Mouse (Mus musculus): Measurements from ENCODE around the gene Tunar. TPM values are rescaled to one million over a fixed set of nuclear protein-coding genes. Genes with fewer than 3 reads are reported as not detected.

The Tunar gene
- 10 to 100 TPM; 13.1 to 15.3 (median 14.0) TPM for total RNA-seq (2022)

DNA sequence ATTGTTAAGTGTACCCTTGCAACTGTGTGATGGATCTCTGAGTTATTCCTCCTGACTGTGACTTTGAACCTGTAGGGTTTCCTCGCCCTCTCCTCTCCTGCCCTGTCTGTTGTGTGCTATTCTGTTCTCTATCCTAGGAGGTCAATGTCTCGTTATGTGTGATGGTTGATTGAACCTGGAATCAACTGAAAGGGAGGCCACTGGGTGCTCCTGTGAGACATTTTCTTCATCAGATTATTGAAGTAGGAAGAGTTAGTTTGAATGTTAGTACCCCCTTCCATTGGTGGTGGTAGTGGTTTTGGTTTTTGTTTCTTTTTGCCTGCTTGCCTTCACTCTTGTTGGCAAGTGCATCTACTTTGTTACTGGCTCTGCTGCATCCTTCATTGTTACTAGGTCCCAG, at the start of gene Tunar:
TSS of gene Tunar (plus strand) at position 301 of the 400 bp plus-strand sequence.
- DNase-seq (ENCODE audit: low spot score in 2 of 2) = no peak

- DNase-seq (ENCODE audit: low spot score in 2 of 2) = no peak
Observed at GRCm38 (mm10) chr12:105312571-105313035, 21.1 kb upstream of the Tunar start.

DNA sequence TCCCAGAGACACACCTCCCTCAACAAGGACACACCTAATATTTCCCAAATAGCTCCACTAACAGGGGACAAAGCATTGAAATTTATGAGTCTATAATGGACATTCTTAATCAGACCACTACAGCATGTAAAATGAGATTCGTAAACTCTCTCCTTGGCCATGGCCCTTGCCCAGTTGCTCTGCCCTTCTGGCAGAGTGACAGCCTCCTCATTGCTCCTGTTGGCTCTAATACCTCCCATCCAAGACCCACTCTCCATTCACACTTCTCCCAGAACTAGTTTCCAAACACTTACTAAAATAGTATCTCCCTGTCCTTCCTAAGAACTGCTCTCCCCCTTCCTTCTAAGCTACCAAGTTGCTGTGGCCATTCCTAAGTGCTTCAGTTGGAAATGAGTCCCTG, 19.3 kb upstream of the Tunar start:
- DNase-seq (ENCODE audit: low spot score in 2 of 2) = no peak

DNA sequence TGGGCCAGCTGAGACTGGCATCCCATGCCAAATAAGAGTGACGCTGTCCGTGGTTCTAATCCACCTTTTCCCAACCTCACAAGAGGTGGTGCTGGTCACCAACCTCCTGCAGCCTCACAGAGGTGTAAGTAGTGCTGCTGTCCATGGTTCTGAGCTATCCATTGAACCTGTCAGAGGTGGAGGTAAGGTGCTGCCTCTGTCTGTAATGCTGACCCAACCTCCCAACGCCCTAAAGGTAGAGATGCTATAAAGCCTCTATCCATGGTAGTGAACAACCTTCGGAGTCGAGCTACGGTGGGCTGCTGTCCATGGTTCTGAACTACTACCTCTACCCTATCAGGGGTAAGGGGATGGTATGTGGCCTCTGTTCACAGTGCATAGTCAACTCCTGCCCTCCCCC, 11.5 kb upstream of the Tunar start:
- DNase-seq (ENCODE audit: low spot score in 2 of 2) = no peak

- no peak for DNase-seq (ENCODE audit: low spot score in 2 of 2)
Observed at GRCm38 (mm10) chr12:105327051-105327450, 6.6 kb upstream of the Tunar start.

GRCm38 (mm10) chr12:105328396-105328795, 5.3 kb upstream of the Tunar start:
- peak; percentile 65 to 74 for DNase-seq (ENCODE audit: low spot score in 2 of 2)

DNA sequence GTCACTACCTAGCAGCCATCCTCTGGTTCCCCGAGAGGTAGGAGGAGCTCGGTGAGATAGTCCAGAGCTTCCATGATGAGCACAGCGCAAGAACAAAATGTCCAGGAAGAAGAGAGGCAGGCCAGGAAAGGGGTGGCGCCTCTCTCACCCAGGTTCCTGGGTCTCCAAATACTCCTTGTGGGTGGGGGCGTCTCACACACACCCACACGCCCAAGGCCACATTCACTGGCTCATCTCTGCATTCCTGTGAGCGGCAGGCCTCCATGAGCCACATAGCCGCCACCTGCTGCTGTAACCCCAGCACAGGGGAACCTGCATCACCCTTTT, 2.4 kb downstream of the Tunar start:
- DNase-seq (ENCODE audit: low spot score in 2 of 2) = no peak

GRCm38 (mm10) chr12:105336421-105337289, 3.0 kb downstream of the Tunar start:
- peak; percentile 64 to 65 for DNase-seq (ENCODE audit: low spot score in 2 of 2)

DNA sequence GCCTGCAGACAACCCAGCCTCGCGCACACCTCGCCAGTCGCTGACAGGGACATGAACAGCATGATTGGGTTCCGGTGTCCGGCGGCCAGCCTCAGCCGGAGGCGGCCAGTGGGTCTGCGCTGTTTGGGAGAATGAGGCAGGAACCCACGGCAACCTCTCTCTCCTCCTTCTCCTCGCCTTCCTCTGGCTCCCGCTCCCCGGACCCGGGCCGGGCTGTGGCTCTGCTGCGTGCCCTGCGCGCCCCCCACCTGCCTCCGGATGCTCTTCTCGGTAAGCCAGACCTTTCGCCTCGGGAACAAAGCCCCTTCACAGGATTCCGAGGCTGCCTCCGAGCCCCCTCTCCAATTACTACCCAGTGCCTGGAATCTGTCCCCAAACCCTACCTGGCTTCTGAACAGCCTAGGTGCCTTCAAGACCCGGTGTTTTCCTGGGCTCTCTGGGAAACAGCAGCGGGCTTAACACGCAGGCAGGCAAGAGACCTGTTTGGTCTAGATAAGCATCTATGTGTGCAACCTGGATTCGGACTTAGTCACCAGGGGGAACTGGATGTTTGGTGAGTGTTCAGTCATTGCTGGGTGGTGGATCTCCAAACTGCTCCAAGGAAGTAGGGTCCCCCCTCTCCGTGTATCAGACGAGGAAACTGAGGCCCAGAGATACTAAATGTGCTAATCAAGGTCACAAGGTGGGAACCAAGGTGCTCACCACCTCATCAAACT, 3.8 kb downstream of the Tunar start:
- DNase-seq (ENCODE audit: low spot score in 2 of 2) = no peak

- DNase-seq (ENCODE audit: low spot score in 2 of 2) = no peak
Observed at GRCm38 (mm10) chr12:105338256-105338977, 4.7 kb downstream of the Tunar start.

DNA sequence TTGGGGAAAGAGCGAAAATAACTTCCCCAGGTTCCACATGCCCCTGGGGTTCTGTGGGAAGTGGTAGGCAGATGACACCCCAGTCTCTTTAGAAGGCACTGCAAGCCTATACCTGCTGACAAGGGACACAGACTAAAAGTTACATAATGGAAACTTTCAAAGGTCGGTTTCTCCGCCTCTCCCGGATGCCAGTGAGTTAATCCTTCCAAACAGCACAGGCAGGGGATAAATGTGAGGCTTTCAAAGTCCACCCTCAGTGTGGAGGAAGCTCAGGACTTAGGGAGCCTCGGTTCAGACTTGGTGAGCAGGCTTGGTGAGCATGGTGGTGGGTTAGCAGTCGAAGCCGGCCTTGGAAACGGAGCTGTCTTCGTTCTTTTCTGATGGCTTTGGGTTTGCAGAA, 7.9 kb downstream of the Tunar start:
- no peak for DNase-seq (ENCODE audit: low spot score in 2 of 2)

DNA sequence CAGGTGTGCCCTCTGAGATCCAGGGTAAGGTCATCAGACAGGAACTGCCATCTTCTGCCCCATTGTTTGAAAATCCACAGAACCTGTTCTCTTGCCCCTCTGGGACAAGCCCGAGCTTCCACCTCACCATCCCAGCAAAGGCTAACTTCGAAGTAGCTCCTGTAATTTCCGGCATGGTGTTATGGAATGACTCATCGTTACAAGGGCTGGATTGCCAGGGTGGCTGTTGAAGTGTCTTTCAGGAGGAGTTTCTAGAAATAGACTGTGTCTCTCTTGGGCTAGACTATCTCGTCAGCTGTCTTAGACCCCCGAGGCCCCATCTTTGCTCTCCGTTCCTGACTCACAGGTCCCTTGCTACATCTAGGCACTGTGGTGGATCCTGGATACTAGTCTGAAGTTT, 10.8 kb downstream of the Tunar start:
- no peak for DNase-seq (ENCODE audit: low spot score in 2 of 2)

GRCm38 (mm10) chr12:105346861-105347260, 13.2 kb downstream of the Tunar start:
- DNase-seq (ENCODE audit: low spot score in 2 of 2) = no peak

DNA sequence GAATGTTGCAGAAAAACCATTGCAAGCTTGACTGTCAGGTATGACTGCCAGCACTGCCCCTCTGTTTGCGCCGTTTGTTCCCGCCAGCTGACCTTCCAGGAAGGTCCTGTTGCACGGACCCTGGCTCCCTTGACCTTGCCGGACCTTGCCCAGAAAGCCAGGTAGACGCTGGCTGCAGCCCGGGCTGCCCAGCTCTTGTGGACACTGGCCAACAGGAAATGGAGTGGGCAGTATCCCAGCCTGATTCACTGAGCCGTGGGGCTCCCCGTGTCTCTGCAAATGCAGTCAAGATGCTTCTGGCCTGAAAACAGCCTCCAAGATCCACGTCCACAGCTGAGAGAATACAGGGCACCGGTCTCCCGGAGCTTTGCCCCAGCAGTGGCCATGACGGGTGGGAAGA, 13.6 kb downstream of the Tunar start:
- DNase-seq (ENCODE audit: low spot score in 2 of 2) = no peak

- peak; percentile 69 to 77 for DNase-seq (ENCODE audit: low spot score in 2 of 2)
Observed at GRCm38 (mm10) chr12:105354266-105354665, 20.6 kb downstream of the Tunar start.

- DNase-seq (ENCODE audit: low spot score in 2 of 2) = no peak
Observed at GRCm38 (mm10) chr12:105354772-105355171, 21.1 kb downstream of the Tunar start.

DNA sequence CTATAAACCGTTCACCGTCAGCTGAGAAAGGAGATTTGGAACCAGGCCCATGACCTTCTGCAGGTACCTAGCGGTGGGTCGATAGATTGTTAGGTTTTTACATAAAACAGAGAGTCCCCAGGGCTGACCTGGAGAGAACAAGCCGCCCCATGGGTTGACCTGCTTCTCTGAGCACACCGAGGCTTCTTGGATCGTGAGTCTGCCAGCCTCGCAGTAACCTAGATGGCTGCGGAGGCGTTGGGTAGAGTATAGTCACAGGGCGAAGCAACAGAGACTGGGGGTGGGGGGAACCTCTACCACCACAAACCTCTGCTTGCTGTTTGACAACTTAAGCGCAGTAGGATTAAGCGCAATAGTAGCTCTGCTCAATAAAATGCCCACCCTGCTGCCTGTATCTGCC, 23.1 kb downstream of the Tunar start:
- DNase-seq (ENCODE audit: low spot score in 2 of 2) = no peak

DNA sequence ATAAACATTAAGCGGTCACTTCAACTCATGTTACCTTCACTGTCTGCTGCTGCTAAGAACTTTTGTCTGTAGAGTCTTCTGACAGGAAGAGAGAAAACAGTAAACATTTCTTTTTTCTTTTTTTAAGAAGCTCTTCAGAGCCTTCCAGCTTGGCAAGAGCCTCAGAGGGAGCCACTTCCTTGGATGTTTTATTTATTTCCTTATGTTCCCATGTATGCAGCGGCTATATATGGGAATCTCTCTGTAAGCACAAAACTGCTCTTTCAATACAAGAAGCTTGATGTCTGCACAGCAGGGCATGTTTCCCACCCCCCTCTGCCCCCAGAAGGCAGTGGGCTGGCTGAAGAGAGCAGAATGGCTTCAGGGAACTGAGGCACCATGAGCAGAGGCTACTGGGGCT, 30.0 kb downstream of the Tunar start:
- no peak for DNase-seq (ENCODE audit: low spot score in 2 of 2)

DNA sequence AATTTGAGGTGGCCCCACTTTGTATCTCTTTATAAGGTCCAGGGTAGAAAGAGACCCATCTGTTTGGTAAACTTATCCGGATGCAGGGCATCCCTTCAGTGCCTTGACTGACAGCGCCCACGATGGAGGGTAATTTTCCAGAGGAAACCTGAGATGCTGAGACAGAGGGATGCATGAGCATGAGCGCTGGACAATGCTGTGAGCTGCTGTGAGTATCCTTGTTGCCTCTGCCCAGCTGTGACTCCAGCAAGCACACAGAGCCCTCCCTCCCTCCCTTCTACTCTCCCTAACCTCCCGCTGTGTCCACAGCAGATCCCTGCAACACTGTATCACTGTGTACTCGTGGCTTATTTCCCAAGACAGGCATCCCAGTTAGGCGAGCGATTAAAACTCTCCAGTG, 40.9 kb downstream of the Tunar start:
- no peak for DNase-seq (ENCODE audit: low spot score in 2 of 2)

DNA sequence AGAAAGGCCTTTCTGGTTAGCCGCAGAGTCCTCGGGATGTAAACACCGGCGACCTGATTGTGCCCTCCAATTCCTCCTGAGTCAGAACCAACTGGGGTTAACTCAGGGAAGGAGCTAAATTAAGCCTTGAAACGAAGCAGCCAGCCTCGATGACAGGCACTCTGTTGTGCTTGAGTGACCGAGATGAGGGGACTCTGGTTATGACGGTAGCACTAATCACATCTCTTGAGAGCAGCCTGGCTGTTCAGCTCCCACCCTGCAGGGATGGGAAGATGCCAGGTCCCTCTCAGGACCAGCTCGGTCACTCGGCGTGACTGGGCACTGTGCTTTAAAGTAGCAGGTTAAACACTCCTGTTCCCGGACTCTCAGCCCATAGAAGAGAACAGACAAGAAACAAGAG, 43.3 kb downstream of the Tunar start:
- no peak for DNase-seq (ENCODE audit: low spot score in 2 of 2)

DNA sequence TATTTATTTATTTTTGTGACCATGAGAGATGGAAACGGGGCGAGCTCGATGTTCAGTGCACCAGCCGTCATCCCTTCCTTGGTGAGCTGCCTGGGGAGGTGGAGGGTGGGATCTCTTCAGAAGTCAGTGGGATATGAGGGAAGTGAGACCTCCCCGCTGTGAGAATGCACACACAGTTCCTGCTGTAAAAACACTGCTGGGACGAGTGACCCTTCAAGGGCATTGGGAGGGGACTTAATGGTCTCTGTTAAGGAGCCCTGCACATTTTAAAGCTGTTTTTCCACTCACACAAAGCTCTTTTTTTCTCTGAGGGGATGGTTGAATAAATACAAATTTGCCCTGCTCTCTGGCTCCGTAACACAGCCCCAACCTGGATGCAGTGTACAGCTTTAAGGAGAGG, 49.1 kb downstream of the Tunar start:
- DNase-seq (ENCODE audit: low spot score in 2 of 2) = no peak

- no peak for DNase-seq (ENCODE audit: low spot score in 2 of 2)
Observed at GRCm38 (mm10) chr12:105394671-105395070, 61.0 kb downstream of the Tunar start.

All from layer of hippocampus, adult 8-10 months (tissue).